Mouse (Mus musculus): Measurements from ENCODE around the gene Gm10322.
A peak's percentile ranks its signal among the peaks of the same experiment; 100 is the strongest.

Gene Gm10322

GRCm38 (mm10) chr10:59602043-59602442, 13.8 kb upstream of the Gm10322 start:
- no peak for DNase-seq (ENCODE audit: low read depth, low spot score)

- DNase-seq (ENCODE audit: low read depth, low spot score): no peak
Measured at GRCm38 (mm10) chr10:59602891-59603290, 13.0 kb upstream of the Gm10322 start.

- no peak for DNase-seq (ENCODE audit: low read depth, low spot score)
Measured at GRCm38 (mm10) chr10:59603843-59604242, 12.0 kb upstream of the Gm10322 start.

- DNase-seq (ENCODE audit: low read depth, low spot score): no peak
Measured at GRCm38 (mm10) chr10:59604879-59605464, 10.9 kb upstream of the Gm10322 start.

GRCm38 (mm10) chr10:59613276-59613675, 2.6 kb upstream of the Gm10322 start:
- DNase-seq (ENCODE audit: low read depth, low spot score): no peak

- DNase-seq (ENCODE audit: low read depth, low spot score): no peak
Measured at GRCm38 (mm10) chr10:59614141-59614540, 1.7 kb upstream of the Gm10322 start.

GRCm38 (mm10) chr10:59615411-59615810, 452 bp upstream of the Gm10322 start:
- no peak for DNase-seq (ENCODE audit: low read depth, low spot score)

- DNase-seq (ENCODE audit: low read depth, low spot score): peak; percentile 86
Measured at GRCm38 (mm10) chr10:59616522-59616921, 659 bp downstream of the Gm10322 start, which contains the start of gene Mcu. Mcu (minus strand) TSS chr10:59616692.

GRCm38 (mm10) chr10:59617776-59618175, 1.9 kb downstream of the Gm10322 start:
- DNase-seq (ENCODE audit: low read depth, low spot score): no peak

GRCm38 (mm10) chr10:59621355-59621754, 5.5 kb downstream of the Gm10322 start:
- no peak for DNase-seq (ENCODE audit: low read depth, low spot score)

- no peak for DNase-seq (ENCODE audit: low read depth, low spot score)
Measured at GRCm38 (mm10) chr10:59623496-59623895, 7.6 kb downstream of the Gm10322 start.

GRCm38 (mm10) chr10:59628641-59629505, 13.0 kb downstream of the Gm10322 start:
- DNase-seq (ENCODE audit: low read depth, low spot score): no peak

- no peak for DNase-seq (ENCODE audit: low read depth, low spot score)
Measured at GRCm38 (mm10) chr10:59629506-59629782, 13.6 kb downstream of the Gm10322 start.

GRCm38 (mm10) chr10:59636048-59636447, 20.2 kb downstream of the Gm10322 start:
- no peak for DNase-seq (ENCODE audit: low read depth, low spot score)

- no peak for DNase-seq (ENCODE audit: low read depth, low spot score)
Measured at GRCm38 (mm10) chr10:59636751-59637533, 21.1 kb downstream of the Gm10322 start.

GRCm38 (mm10) chr10:59637596-59638124, 21.8 kb downstream of the Gm10322 start:
- no peak for DNase-seq (ENCODE audit: low read depth, low spot score)

GRCm38 (mm10) chr10:59638576-59638975, 22.7 kb downstream of the Gm10322 start:
- no peak for DNase-seq (ENCODE audit: low read depth, low spot score)

GRCm38 (mm10) chr10:59642659-59643377, 27.0 kb downstream of the Gm10322 start:
- DNase-seq (ENCODE audit: low read depth, low spot score): no peak

GRCm38 (mm10) chr10:59643645-59644044, 27.8 kb downstream of the Gm10322 start:
- DNase-seq (ENCODE audit: low read depth, low spot score): no peak

GRCm38 (mm10) chr10:59644710-59645109, 28.8 kb downstream of the Gm10322 start:
- DNase-seq (ENCODE audit: low read depth, low spot score): no peak

GRCm38 (mm10) chr10:59645153-59645552, 29.3 kb downstream of the Gm10322 start:
- no peak for DNase-seq (ENCODE audit: low read depth, low spot score)

Measured in retina, adult 2 months (tissue).